ENCODE assay signal across 8 mouse cellular contexts in genomic region chr11:115564961-115565360, GRCm38 (mm10). TPM values are rescaled to one million over a fixed set of nuclear protein-coding genes. Genes with fewer than 3 reads are reported as not detected.
A peak's percentile ranks its signal among the peaks of the same experiment; 100 is the strongest.
DNase-seq lines count a peak whose midpoint lies in the region; ATAC-seq and TF ChIP-seq lines count a peak whose summit lies in the region.

No protein-coding gene starts in this region.

- no peak overlapping the region for H3K27ac ChIP-seq in layer of hippocampus, adult 2 months
- no peak overlapping the region for H3K27ac ChIP-seq in cortical plate, adult 2 months (ENCODE audit: insufficient read depth, low read length)
- H3K27ac ChIP-seq in intestine, embryonic 14.5 days (ENCODE audit: low read depth) = no peak overlapping the region

- H3K36me3 ChIP-seq in intestine, embryonic 14.5 days (ENCODE audit: control insufficient read depth, insufficient read depth, low read length) = peaks cover 37% of the 10 kb centered on the region

- no peaks in the 10 kb centered on the region for H3K4me1 ChIP-seq in cortical plate, adult 2 months (ENCODE audit: control insufficient read depth, insufficient read depth, low read length)
- H3K4me1 ChIP-seq in intestine, embryonic 14.5 days (replicated peaks; ENCODE audit: control insufficient read depth, insufficient read depth, low read length) = peaks cover 7% of the 10 kb centered on the region

- 21% methylated on average over 7 of the region's 7 CpGs for WGBS in intestine, embryonic 14.5 days

- no peak for TF ChIP-seq POLR2A in cortical plate, adult 2 months (IDR thresholded peaks at IDR 0.05; ENCODE audit: extremely low read depth, insufficient read depth, low read length)

- H3K9ac ChIP-seq in intestine, embryonic 14.5 days (ENCODE audit: low read length) = peak overlapping the region; percentile 76

- DNase-seq in layer of hippocampus, adult 2 months (ENCODE audit: low spot score in 2 of 2) = no peak
- DNase-seq in layer of hippocampus, postnatal 10 days (ENCODE audit: low spot score in 2 of 2) = no peak
- no peak for DNase-seq in intestine, embryonic 14.5 days (ENCODE audit: low spot score)
- DNase-seq in naive thymus-derived CD4-positive, alpha-beta T cell, adult 2 months (ENCODE audit: low read depth) = peak; percentile 18
- DNase-seq in cerebellum, adult 11 months = no peak
- no peak for DNase-seq in lung, postnatal 36 days
- DNase-seq in yolk sac, embryonic 10.5 days (ENCODE audit: low spot score) = no peak

- peak overlapping the region; percentile 69 for H3K4me2 ChIP-seq in intestine, embryonic 14.5 days (ENCODE audit: low read length)

- H3K4me3 ChIP-seq in layer of hippocampus, adult 2 months = peak overlapping the region; percentile 76
- peak overlapping the region; percentile 76 for H3K4me3 ChIP-seq in cortical plate, adult 2 months (ENCODE audit: insufficient read depth, low read length)
- peak overlapping the region; percentile 92 for H3K4me3 ChIP-seq in intestine, embryonic 14.5 days (ENCODE audit: low read depth, low read length)

- no peak for TF ChIP-seq CTCF in layer of hippocampus, adult 2 months (conservative IDR thresholded peaks at IDR 0.05)
- TF ChIP-seq CTCF in cortical plate, adult 2 months (IDR thresholded peaks at IDR 0.05; ENCODE audit: extremely low read depth, insufficient read depth, low read length) = no peak

- ATAC-seq in intestine, embryonic 14.5 days (replicated peaks; ENCODE audit: low FRiP score, low TSS enrichment, low read depth) = no peak

- no peaks in the 10 kb centered on the region for H3K27me3 ChIP-seq in intestine, embryonic 14.5 days (replicated peaks; ENCODE audit: control insufficient read depth, insufficient read depth, low read length)

- H3K9me3 ChIP-seq in intestine, embryonic 14.5 days (ENCODE audit: control insufficient read depth, low read length) = no peaks in the 10 kb centered on the region

RNA-seq across cellular contexts. Expression of gene Nup85, which starts 0.7 kb away (rescaled TPM):
- 10 to 100 TPM; 48.7 to 49.3 TPM for total RNA-seq in layer of hippocampus, adult 2 months (2021)
- 10 to 100 TPM; 48.9 to 56.3 TPM for total RNA-seq in layer of hippocampus, postnatal 10 days (2021)
- 70.6 and 70.8 TPM in 2 replicates for polyA plus RNA-seq in cortical plate, adult 2 months (2012; rRNA removed)
- polyA plus RNA-seq in intestine, embryonic 14.5 days (2014; fragmentation: Nextera tagmentation; extraction: Ambion mirVana) = 192 TPM in 2 replicates

RNA-seq across cellular contexts. Expression of gene Sumo2, which starts 28.9 kb away (rescaled TPM):
- 100 to 1,000 TPM; 318 to 328 TPM for total RNA-seq in layer of hippocampus, adult 2 months (2021)
- 100 to 1,000 TPM; 407 to 415 TPM for total RNA-seq in layer of hippocampus, postnatal 10 days (2021)
- 329 and 331 TPM in 2 replicates for polyA plus RNA-seq in cortical plate, adult 2 months (2012; rRNA removed)
- polyA plus RNA-seq in intestine, embryonic 14.5 days (2014; fragmentation: Nextera tagmentation; extraction: Ambion mirVana) = 891 and 947 TPM in 2 replicates

RNA-seq across cellular contexts. Expression of gene Mrps7, which starts 38.8 kb away (rescaled TPM):
- 10 to 100 TPM; 50.4 to 50.8 TPM for total RNA-seq in layer of hippocampus, adult 2 months (2021)
- 10 to 100 TPM; 50.2 to 54.2 TPM for total RNA-seq in layer of hippocampus, postnatal 10 days (2021)
- polyA plus RNA-seq in cortical plate, adult 2 months (2012; rRNA removed) = 46.6 and 50.5 TPM in 2 replicates
- 94.0 and 105 TPM in 2 replicates for polyA plus RNA-seq in intestine, embryonic 14.5 days (2014; fragmentation: Nextera tagmentation; extraction: Ambion mirVana)

RNA-seq across cellular contexts. Expression of gene Gga3, which starts 38.9 kb away (rescaled TPM):
- total RNA-seq in layer of hippocampus, adult 2 months (2021) = 10 to 100 TPM; 67.9 to 91.9 TPM
- 10 to 100 TPM; 48.1 to 49.1 TPM for total RNA-seq in layer of hippocampus, postnatal 10 days (2021)
- polyA plus RNA-seq in cortical plate, adult 2 months (2012; rRNA removed) = 55.4 and 56.5 TPM in 2 replicates
- polyA plus RNA-seq in intestine, embryonic 14.5 days (2014; fragmentation: Nextera tagmentation; extraction: Ambion mirVana) = 19.2 and 20.8 TPM in 2 replicates

RNA-seq across cellular contexts. Expression of gene Mif4gd, which starts 47.8 kb away (rescaled TPM):
- 10 to 100 TPM; 19.5 to 22.5 TPM for total RNA-seq in layer of hippocampus, adult 2 months (2021)
- total RNA-seq in layer of hippocampus, postnatal 10 days (2021) = 10 to 100 TPM; 19.4 to 19.7 TPM
- polyA plus RNA-seq in cortical plate, adult 2 months (2012; rRNA removed) = 37.2 and 39.7 TPM in 2 replicates
- 26.2 and 28.3 TPM in 2 replicates for polyA plus RNA-seq in intestine, embryonic 14.5 days (2014; fragmentation: Nextera tagmentation; extraction: Ambion mirVana)
